Mouse (Mus musculus) stomach, embryonic 16.5 days (tissue): Measurements from ENCODE around the gene Ppp1r1b. TPM values are rescaled to one million over a fixed set of nuclear protein-coding genes. Genes with fewer than 3 reads are reported as not detected.

ENCODE experiments used
- ATAC-seq: fragments of 200-750 bp; cut with Nextera tagmentation; 2 replicates; pipeline ENCODE4 v1.8.0; 2017; ENCODE audit warnings: moderate number of reproducible peaks, moderate TSS enrichment; ENCODE audit not compliant: insufficient read depth, low FRiP score
- H3K27ac ChIP-seq: fragments of 300-500 bp; sonication (generic); 2 replicates; pipeline ENCODE4 v1.5.1; 2014; ENCODE audit warnings: low read length
- H3K27me3 ChIP-seq: fragments of 300-500 bp; sonication (generic); 2 replicates; pipeline ENCODE4 v1.6.1; 2014; ENCODE audit warnings: low read length, control low read depth, mixed read lengths; ENCODE audit not compliant: control insufficient read depth, insufficient read depth
- H3K36me3 ChIP-seq: fragments of 300-500 bp; sonication (generic); 2 replicates; pipeline ENCODE4 v1.6.1; 2014; ENCODE audit warnings: low read length; ENCODE audit not compliant: control insufficient read depth, insufficient read depth
- H3K4me1 ChIP-seq: fragments of 300-500 bp; sonication (generic); 2 replicates; pipeline ENCODE4 v1.6.1; 2014; ENCODE audit warnings: low read length, control low read depth, mixed read lengths; ENCODE audit not compliant: control insufficient read depth, insufficient read depth
- H3K4me2 ChIP-seq: fragments of 300-500 bp; sonication (generic); 2 replicates; pipeline ENCODE4 v1.6.1; 2014; ENCODE audit warnings: low read depth, low read length, mixed read lengths
- H3K4me3 ChIP-seq: fragments of 300-500 bp; sonication (generic); replicated peaks from 2 replicates; pipeline ENCODE4 v1.5.1; 2014; ENCODE audit warnings: mild to moderate bottlenecking, low read length
- H3K9ac ChIP-seq: fragments of 300-500 bp; sonication (generic); 2 replicates; pipeline ENCODE4 v1.6.1; 2014; ENCODE audit warnings: low read length
- H3K9me3 ChIP-seq: fragments of 300-500 bp; sonication (generic); replicated peaks from 2 replicates; pipeline ENCODE4 v1.6.1; 2016; ENCODE audit warnings: low read length, control low read depth; ENCODE audit not compliant: control insufficient read depth
- WGBS: fragments of 180-500 bp; shearing (Covaris S2); extraction: QIAGEN DNeasy Blood & Tissue Kit; methylation state at CpG from one replicate; pipeline ENCODE4 v1.1.7; 2014; 5-methylcytosine and 5-hydroxymethylcytosine counted together
- polyA plus RNA-seq: library from polyadenylated mRNA; unstranded; fragments of >200 nt; fragmentation: Nextera tagmentation; extraction: Ambion mirVana; gene quantifications from 2 replicates; pipeline ENCODE4 v1.2.1, GENCODE M21; 2015

The Ppp1r1b gene
- 18.7 and 20.3 TPM in 2 replicates for polyA plus RNA-seq

DNA sequence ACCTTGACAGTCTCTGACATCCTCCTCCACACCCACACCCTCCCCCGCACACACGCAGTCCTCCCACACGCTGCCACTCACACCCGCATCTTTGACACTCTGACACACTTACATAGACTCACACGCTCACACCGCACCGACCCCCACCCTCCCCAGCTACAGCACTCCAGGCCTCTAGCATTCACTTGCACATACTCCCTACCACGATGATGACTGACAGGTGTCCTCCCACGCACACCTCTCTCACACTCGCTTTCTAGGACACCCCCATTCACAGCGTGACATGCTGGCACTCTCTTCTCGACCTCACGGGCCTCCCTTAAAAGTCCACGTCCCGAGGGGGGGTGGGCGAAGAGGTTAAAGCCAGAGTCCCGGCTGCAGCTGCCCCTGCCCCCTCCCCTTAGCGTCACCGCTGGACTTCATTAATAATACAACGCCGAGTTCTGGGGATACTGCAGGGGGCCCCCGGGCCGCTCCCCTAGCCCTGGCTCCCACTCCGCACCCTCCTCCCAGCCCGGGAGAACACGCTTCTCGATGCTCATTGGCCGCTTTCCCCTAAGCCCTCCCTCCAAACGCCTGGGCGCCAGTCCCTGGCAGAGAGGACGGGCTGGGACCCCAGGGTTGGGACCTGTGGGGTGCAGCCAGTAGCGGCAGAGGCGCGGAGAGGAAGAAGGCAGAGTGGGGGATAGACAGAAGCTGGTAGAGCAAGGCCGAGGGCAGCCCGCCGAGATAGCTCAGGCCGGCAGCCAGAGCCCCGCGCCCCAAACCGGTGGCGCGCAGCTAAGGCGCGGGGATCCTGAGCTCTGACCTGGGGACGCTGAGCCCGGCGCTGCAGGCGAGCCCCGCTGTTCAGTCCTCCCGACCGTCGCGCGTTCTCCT lies at the start of gene Ppp1r1b:
Gene Ppp1r1b, plus strand, starts transcription at position 322 of the 879 bp plus-strand sequence.
- Histone ChIP-seq H3K4me2 (peak within 1 kb of the TSS; percentile 97), H3K9ac (peak within 1 kb of the TSS; percentile 76), H3K36me3 (no peaks in the 10 kb centered on the region), H3K27ac (no peak within 1 kb of the TSS), H3K4me1 (peaks cover 7% of the 10 kb centered on the region; the same call in 1 of the 2 replicates), H3K4me3 (peak within 1 kb of the TSS; percentile 60), H3K9me3 (no peaks in the 10 kb centered on the region), H3K27me3 (peaks cover 57% of the 10 kb centered on the region)
- peak; percentile 65; the same call in 1 of the 2 replicates for ATAC-seq
- WGBS, result under 1% methylated on average over 53 of the region's 55 CpGs

DNA sequence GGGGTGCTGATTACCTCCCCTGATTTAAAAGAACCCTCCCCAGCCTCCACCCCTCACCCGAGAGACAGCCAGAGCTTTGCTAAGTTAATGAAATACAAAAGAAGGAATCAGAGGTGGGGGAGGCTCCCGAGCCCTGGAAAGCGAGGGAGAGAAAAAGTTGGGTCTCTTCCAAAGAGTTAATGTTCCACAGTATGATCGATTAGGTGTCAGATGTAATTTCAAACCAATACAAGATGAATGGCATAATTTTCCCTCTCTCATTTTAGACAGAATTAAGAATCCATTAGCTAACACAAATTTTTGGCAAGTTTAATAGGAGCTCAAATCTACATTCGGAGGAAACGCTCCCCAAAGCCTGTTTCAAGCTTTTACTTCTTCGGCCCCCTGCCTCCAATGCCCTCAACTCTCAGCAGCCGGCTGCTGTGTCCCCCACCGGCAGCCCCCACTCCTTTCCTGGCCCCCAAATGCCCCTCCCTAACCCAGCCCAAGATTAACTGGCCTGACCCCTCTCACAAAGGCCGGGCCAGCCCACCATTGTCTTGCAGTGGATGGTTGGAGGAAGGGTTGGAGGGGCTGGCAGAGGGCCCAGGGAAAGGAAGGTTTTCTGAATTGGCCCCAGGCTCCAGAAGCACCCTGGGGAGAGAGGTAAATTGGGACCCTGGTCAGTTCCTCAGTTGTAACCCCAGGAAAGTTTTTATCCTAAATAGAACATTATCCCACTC lies 49.6 kb upstream of the Ppp1r1b start:
- Histone ChIP-seq H3K9me3 (no peaks in the 10 kb centered on the region), H3K9ac (0 out of 2 replicates have a peak overlapping the region, but pooled peaks have one; percentile 24), H3K4me2 (no peak overlapping the region), H3K4me3 (no peak overlapping the region), H3K36me3 (no peaks in the 10 kb centered on the region), H3K27ac (no peak overlapping the region), H3K27me3 (no peaks in the 10 kb centered on the region), H3K4me1 (peaks cover 16% of the 10 kb centered on the region)
- ATAC-seq, result no peak
- WGBS, result 11% methylated on average over 10 of the region's 10 CpGs

DNA sequence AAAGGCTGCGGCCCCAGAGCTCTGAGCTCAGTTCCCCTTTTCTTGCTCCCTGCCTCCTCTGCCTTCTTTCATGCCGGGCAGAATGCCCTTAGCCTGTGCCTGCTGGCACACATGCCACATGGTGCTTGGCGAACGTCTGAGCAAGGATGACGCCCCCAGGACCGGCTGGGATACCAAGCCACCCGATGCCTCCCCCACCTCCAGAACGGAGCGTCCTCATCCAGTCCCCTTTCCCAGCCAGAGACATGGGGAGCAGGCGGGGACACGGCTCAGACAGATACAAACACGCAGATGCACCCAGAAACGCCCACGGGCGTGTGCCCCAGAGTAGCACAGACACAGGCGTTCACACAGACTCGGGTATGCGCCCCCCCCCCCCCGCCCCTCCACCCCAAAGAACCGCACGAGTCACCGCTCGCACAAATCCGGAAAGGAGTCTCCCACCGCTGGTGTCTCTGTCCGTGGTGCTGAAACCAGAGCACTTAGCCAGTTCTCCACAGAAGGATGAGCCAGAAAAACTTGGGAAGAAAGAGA lies 34.3 kb upstream of the Ppp1r1b start:
- Histone ChIP-seq H3K9me3 (no peaks in the 10 kb centered on the region), H3K4me2 (no peak overlapping the region; the same call in 1 of the 2 replicates), H3K9ac (no peak overlapping the region), H3K4me3 (no peak overlapping the region), H3K27ac (no peak overlapping the region), H3K36me3 (no peaks in the 10 kb centered on the region), H3K27me3 (peaks cover 49% of the 10 kb centered on the region), H3K4me1 (no peaks in the 10 kb centered on the region)
- 3% methylated on average over 26 of the region's 26 CpGs for WGBS
- ATAC-seq, result no peak

DNA sequence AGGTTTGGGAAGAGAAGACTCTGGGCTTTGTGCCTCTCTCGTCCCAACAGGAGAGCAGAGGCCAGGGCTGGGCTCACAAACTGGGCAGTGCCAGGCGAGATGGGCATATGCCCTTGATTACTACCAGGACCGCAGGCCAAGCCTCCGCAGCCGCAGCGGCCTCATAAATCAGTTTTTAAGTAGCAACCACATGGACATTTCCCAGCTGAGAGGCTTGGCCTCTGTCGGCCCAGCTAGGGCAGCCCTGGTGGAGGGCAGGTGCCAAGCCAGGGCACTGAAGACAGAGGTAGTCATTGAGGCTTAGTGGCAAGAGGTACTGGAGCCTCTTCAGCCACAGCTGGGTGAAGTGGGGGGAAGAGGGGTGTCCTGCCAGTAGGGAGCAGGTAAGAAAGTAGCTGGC lies 30.7 kb upstream of the Ppp1r1b start:
- Histone ChIP-seq H3K27me3 (peaks cover 83% of the 10 kb centered on the region), H3K4me2 (no peak overlapping the region), H3K36me3 (no peaks in the 10 kb centered on the region), H3K4me3 (no peak overlapping the region), H3K4me1 (no peaks in the 10 kb centered on the region), H3K27ac (no peak overlapping the region), H3K9ac (no peak overlapping the region), H3K9me3 (no peaks in the 10 kb centered on the region)
- WGBS, result 6% methylated on average over 7 of the region's 7 CpGs
- ATAC-seq, result no peak

DNA sequence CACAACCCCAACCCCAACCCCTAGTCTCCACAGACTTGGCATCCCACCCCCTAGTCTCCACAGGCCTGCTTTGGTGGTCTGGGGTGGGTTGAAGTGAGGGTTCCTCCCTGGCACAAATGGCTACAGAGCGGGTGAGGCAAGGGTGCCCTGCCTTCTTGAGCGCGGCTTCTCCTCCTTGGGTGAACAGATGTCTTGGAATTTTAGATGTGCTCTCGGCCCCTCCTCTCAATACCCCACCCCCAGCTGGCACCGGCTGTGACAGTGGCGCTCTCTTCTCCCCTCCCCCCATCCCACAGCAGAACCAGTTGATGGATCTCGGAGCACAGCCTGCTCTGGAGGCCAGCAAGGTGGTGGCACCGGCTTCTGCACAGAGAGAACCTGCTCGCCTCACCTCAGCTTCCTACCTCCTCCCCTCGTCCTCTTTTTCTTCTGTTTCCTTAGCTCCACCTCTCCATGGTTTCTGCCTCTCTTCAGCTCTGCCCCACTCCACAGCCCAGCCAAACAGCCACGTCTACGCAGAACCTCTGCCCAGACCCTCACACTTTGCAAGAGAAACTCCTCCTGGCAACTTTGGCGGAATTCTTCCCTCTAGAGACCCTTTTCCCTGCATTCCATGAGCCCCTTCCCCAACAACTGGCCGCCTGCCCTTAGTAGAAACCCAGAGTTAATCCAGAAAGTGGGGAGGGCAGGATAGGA lies 29.6 kb upstream of the Ppp1r1b start:
- Histone ChIP-seq H3K4me3 (no peak overlapping the region), H3K9me3 (no peaks in the 10 kb centered on the region), H3K9ac (no peak overlapping the region), H3K27me3 (peaks cover 90% of the 10 kb centered on the region), H3K27ac (no peak overlapping the region), H3K4me1 (no peaks in the 10 kb centered on the region), H3K4me2 (no peak overlapping the region), H3K36me3 (no peaks in the 10 kb centered on the region)
- 4% methylated on average over 14 of the region's 14 CpGs for WGBS
- ATAC-seq, result no peak

DNA sequence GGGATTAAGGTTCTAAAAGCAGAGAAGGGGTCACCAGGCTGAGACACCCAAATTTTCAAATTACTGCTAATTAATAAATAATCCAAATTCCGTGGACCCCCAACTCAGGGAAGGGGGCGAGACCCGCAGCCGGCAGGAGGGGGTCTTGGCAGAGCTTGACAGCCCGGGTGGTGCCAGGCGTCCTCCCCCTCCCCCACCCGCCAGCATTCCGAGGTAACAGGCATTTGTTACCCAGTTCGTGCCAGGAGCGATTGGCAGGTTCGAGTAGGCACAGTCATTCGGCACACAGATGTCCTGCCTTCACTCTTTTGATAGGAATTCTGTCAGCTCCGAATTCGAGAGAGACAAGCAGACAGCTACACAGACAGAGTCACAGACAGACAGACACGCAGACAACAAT lies 29.1 kb upstream of the Ppp1r1b start:
- ATAC-seq, result no peak
- no peak overlapping the region for H3K4me2 ChIP-seq
- H3K4me3 ChIP-seq, result no peak overlapping the region
- H3K9me3 ChIP-seq, result no peaks in the 10 kb centered on the region
- no peak overlapping the region for H3K27ac ChIP-seq
- H3K4me1 ChIP-seq, result no peaks in the 10 kb centered on the region
- WGBS, result 4% methylated on average over 15 of the region's 15 CpGs
- H3K9ac ChIP-seq, result no peak overlapping the region
- peaks cover 91% of the 10 kb centered on the region for H3K27me3 ChIP-seq
- no peaks in the 10 kb centered on the region for H3K36me3 ChIP-seq

DNA sequence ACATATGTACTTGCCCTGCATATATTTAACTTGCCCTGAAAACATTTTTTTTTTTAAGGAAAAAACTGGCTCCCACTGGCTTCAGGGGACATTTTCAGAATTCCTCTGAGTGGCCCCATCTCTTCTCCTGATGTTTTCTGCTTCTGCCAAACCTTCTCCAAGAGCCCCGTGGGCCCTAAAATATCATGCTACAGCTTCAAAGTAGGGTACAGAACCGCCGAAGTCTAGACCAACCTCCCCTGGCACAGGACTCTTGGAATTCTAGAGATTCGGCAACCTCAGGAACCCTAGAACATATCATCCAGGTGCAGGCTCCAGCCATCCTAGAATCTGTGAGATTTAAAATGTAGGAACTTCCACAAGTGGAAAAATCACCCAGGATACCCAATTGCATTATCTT lies 28.7 kb upstream of the Ppp1r1b start:
- Histone ChIP-seq H3K27me3 (peaks cover 91% of the 10 kb centered on the region), H3K4me2 (no peak overlapping the region), H3K4me1 (no peaks in the 10 kb centered on the region), H3K4me3 (no peak overlapping the region), H3K9ac (no peak overlapping the region), H3K27ac (no peak overlapping the region), H3K9me3 (no peaks in the 10 kb centered on the region), H3K36me3 (no peaks in the 10 kb centered on the region)
- 22% methylated on average over 4 of the region's 4 CpGs for WGBS
- ATAC-seq, result no peak

DNA sequence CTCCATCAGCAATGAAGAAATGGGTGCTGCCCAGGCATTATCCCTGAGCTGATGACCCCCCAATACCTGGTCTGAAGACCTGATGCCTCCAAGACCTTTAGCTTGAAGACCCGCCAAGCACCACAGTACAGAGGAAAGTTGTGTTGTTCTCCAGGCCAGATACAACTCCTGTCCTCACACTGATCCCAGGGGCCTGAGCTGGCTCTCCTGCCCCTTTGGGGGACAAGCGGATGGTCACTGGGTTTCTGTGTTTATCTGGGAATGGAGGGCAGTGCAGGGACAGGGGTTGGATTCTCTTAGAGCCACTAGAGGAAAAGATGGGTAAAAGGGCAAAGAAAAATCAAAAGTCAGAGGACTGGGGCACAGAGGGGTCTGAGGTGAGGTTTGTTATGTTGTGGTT lies 28.3 kb upstream of the Ppp1r1b start:
- ATAC-seq, result no peak
- Histone ChIP-seq H3K4me1 (no peaks in the 10 kb centered on the region), H3K4me2 (no peak overlapping the region), H3K4me3 (no peak overlapping the region), H3K27me3 (peaks cover 93% of the 10 kb centered on the region), H3K27ac (no peak overlapping the region), H3K9ac (no peak overlapping the region), H3K9me3 (no peaks in the 10 kb centered on the region), H3K36me3 (no peaks in the 10 kb centered on the region)
- WGBS, result 2% methylated on average over 2 of the region's 2 CpGs
